Mouse (Mus musculus): ENCODE results near the gene Wdr59.

DNA sequence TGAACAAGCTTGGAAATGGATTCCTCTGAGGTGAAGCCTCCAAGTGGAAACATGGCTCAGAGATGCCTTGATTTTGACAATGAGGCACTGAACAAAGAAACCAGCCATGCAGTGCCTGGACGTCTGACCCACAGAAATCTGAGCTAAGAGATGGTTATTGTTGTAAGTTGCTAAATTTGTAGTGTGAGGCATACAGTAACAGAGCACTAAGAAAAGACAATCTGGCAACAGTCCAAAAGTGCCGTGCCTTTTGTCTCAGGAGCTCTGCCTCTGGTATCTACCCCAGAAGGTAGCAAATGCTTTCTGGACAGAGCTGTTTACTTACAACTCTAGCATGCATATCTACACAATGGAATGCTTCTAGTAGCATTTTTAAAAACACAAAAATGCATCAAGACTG is 13.3 kb downstream of the Wdr59 start:
- TF ChIP-seq POLR2A (IDR thresholded peaks at IDR 0.05; ENCODE audit: borderline replicate concordance, extremely low read depth, low read depth, low read length) (no peak), CTCF (IDR thresholded peaks at IDR 0.05; ENCODE audit: insufficient read depth, low read length) (no peak)
